21 mouse cellular contexts compared by ENCODE assay signal in genomic region chr7:131953402-131953801, GRCm38 (mm10). TPM values are rescaled to one million over a fixed set of nuclear protein-coding genes. Genes with fewer than 3 reads are reported as not detected.
"Had no signal": no experiment of that assay in that cellular context is flagged by ENCODE, and none has a peak within 500 bp of the region (broad histone marks: within the 10 kb centered on the region; RNA-seq: fewer than 3 reads in every experiment).

No protein-coding gene starts in this region.

- H3K9me3 ChIP-seq: lung, embryonic 15.5 days; megakaryocyte, embryonic 14.5 days; midbrain, embryonic 12.5 days; neural tube, embryonic 12.5 days; stomach, embryonic 15.5 days had no signal

- H3K36me3 ChIP-seq: lung, embryonic 15.5 days; midbrain, embryonic 12.5 days; neural tube, embryonic 12.5 days; stomach, embryonic 15.5 days had no signal

- H3K4me1 ChIP-seq: lung, embryonic 15.5 days; megakaryocyte, embryonic 14.5 days; neural tube, embryonic 12.5 days; stomach, embryonic 15.5 days had no signal

- H3K4me2 ChIP-seq: lung, embryonic 15.5 days; midbrain, embryonic 12.5 days; neural tube, embryonic 12.5 days; stomach, embryonic 15.5 days had no signal

- ATAC-seq: lung, postnatal 0 days had no signal

- H3K27ac ChIP-seq: lung, embryonic 15.5 days; macrophage; midbrain, embryonic 12.5 days; neural tube, embryonic 12.5 days; stomach, embryonic 15.5 days; stomach, postnatal 0 days had no signal

- H3K4me3 ChIP-seq: lung, embryonic 15.5 days; megakaryocyte, embryonic 14.5 days; midbrain, embryonic 12.5 days; neural tube, embryonic 12.5 days; stomach, embryonic 15.5 days had no signal

- H3K27me3 ChIP-seq: lung, embryonic 15.5 days; megakaryocyte, embryonic 14.5 days; midbrain, embryonic 12.5 days; neural tube, embryonic 12.5 days; stomach, embryonic 15.5 days had no signal

- DNase-seq: lung, adult 2 months; lung, postnatal 14 days; lung, postnatal 36 days; midbrain, embryonic 14.5 days; right cerebral cortex, postnatal 14 days; thymus, adult 2 months; thymus, postnatal 25 days; thymus, postnatal 4 days had no signal

- H3K9ac ChIP-seq: lung, embryonic 15.5 days; midbrain, embryonic 12.5 days; neural tube, embryonic 12.5 days; stomach, embryonic 15.5 days had no signal

RNA-seq across cellular contexts. Expression of gene Gpr26, which starts 12.9 kb away (rescaled TPM):
- total RNA-seq: megakaryocyte progenitor cell, adult 5-6 weeks; monocyte, adult 5-6 weeks; neutrophil, adult 5-6 weeks had no signal
- polyA plus RNA-seq: lung, adult 2 months; lung, embryonic 15.5 days; lung, postnatal 0 days; macrophage; spleen, adult 2 months; stomach, embryonic 15.5 days; stomach, postnatal 0 days; testis, adult 2 months had no signal
